Mouse (Mus musculus) heart, embryonic 11.5 days (tissue): ENCODE measurements around the gene Dhx30. TPM values are rescaled to one million over a fixed set of nuclear protein-coding genes. Genes with fewer than 3 reads are reported as not detected.
"Not testable (repeated sequence)": the region's sequence is repeated elsewhere in the genome, so short reads cannot be mapped to it uniquely, and the experiment has no call there.

ENCODE experiments used
- ATAC-seq: fragments of 200-750 bp; cut with Nextera tagmentation; replicated peaks from 2 replicates; pipeline ENCODE4 v1.8.0; 2017; ENCODE audit warnings: moderate library complexity; ENCODE audit not compliant: insufficient number of reproducible peaks, low FRiP score, low TSS enrichment
- H3K27ac ChIP-seq: fragments of 300-500 bp; sonication (generic); 2 replicates; pipeline ENCODE4 v1.5.1; 2014; ENCODE audit warnings: mild to moderate bottlenecking, low read depth, low read length
- H3K27me3 ChIP-seq: fragments of 300-500 bp; sonication (generic); 2 replicates; pipeline ENCODE4 v1.6.1; 2014; ENCODE audit warnings: mild to moderate bottlenecking, low read length, mixed read lengths; ENCODE audit not compliant: control insufficient read depth, insufficient read depth
- H3K36me3 ChIP-seq: fragments of 300-500 bp; sonication (generic); 2 replicates; pipeline ENCODE4 v1.6.1; 2014; ENCODE audit warnings: mild to moderate bottlenecking, low read length, moderate library complexity, mixed read lengths; ENCODE audit not compliant: control insufficient read depth, insufficient read depth
- H3K4me1 ChIP-seq: fragments of 300-500 bp; sonication (generic); 2 replicates; pipeline ENCODE4 v1.6.1; 2014; ENCODE audit warnings: low read length; ENCODE audit not compliant: control insufficient read depth, insufficient read depth
- H3K4me2 ChIP-seq: fragments of 300-500 bp; sonication (generic); 2 replicates; pipeline ENCODE4 v1.6.1; 2014; ENCODE audit warnings: mild to moderate bottlenecking, moderate library complexity
- H3K4me3 ChIP-seq: fragments of 300-500 bp; sonication (generic); 2 replicates; pipeline ENCODE4 v1.5.1; 2014; ENCODE audit warnings: low read depth, low read length
- H3K9ac ChIP-seq: fragments of 300-500 bp; sonication (generic); 2 replicates; pipeline ENCODE4 v1.6.1; 2014; ENCODE audit warnings: mild to moderate bottlenecking, low read depth, low read length, moderate library complexity
- H3K9me3 ChIP-seq: fragments of 300-500 bp; sonication (generic); replicated peaks from 2 replicates; pipeline ENCODE4 v1.6.1; 2016; ENCODE audit warnings: low read length; ENCODE audit not compliant: control insufficient read depth
- WGBS: fragments of 180-500 bp; shearing (Covaris S2); extraction: QIAGEN DNeasy Blood & Tissue Kit; methylation state at CpG from one replicate; pipeline ENCODE4 v1.1.7; 2014; ENCODE audit not compliant: insufficient replicate concordance; 5-methylcytosine and 5-hydroxymethylcytosine counted together
- polyA plus RNA-seq: library from polyadenylated mRNA; unstranded; fragments of >200 nt; fragmentation: Nextera tagmentation; extraction: Ambion mirVana; gene quantifications from 2 replicates; pipeline ENCODE4 v1.2.1, GENCODE M21; 2014

The Dhx30 gene
- polyA plus RNA-seq, result 107 and 108 TPM in 2 replicates

DNA sequence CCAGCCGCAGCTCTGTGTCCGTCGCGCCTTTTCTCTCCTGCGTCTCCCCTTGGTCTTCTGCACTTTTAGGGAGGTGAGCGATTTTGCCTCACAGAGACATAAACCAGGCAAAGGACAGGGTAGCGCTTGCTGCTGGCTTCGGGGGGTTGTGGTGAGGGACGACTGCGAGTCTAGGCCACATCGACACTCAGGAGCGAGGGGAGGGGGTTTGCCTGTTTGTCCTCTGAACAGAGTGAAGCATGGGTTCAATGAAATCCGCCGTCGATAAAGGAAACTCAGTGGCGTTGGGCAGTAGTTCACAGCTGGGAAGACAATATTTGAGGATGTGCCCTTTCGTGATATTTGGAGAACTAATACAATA, at the start of gene Dhx30:
TSS of gene Dhx30 (minus strand) at position 52 of the 361 bp plus-strand sequence.
- WGBS, result 1% methylated on average over 17 of the region's 17 CpGs
- peak within 1 kb of the TSS; percentile 92 for H3K9ac ChIP-seq

DNA sequence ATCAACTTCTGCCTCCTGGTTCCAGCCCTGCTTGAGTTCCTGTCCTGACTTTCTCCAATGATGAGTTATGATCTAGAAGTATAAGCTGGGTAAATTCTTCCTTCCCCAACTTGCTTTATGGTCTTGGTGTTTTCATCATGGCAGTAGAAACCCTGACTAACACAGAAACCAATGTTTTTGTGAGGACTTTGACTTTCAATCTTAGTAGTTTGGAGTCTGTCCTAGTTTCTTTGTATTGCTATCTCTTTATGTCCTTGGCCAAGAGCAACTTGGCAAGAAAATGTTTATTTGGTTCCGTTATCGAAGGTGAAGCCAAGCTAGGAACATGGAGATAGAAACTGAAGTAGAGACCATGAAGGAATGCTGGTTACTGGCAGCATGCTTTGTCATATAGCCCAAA, 45.4 kb upstream of the Dhx30 start:
- Histone ChIP-seq H3K27ac (no peak overlapping the region), H3K4me2 (no peak overlapping the region), H3K36me3 (peaks cover 16% of the 10 kb centered on the region), H3K9ac (no peak overlapping the region), H3K4me1 (no peaks in the 10 kb centered on the region), H3K27me3 (no peaks in the 10 kb centered on the region), H3K4me3 (no peak overlapping the region), H3K9me3 (no peaks in the 10 kb centered on the region)
- WGBS, result 91% methylated on average over 2 of the region's 2 CpGs
- ATAC-seq, result no peak

More for the DNA sequence above, at the start of gene Dhx30:
- Histone ChIP-seq H3K27me3 (no peaks in the 10 kb centered on the region), H3K4me3 (peak within 1 kb of the TSS; percentile 85), H3K4me1 (peaks cover 13% of the 10 kb centered on the region), H3K4me2 (peak within 1 kb of the TSS; percentile 87), H3K36me3 (no peaks in the 10 kb centered on the region), H3K9me3 (no peaks in the 10 kb centered on the region), H3K27ac (peak within 1 kb of the TSS; percentile 90)
- no peak for ATAC-seq

DNA sequence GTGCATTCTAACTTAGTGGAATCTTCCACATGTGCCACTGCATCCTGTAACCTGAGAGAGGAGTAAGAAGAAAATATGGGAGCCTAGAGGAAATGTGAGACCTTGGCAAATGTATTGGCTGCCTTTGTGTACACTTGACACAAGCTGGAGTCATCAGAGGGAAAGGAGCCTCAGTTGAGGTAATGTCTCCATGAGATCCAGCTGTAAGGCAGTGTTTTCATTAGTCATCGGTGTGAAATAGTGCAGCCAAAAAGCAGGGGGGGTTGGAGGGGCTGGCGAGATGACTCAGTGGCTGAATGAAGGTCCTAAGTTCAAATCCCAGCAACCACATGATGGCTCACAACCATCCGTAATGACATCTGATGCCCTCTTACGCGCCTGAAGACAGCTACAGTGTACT, 44.8 kb upstream of the Dhx30 start:
- Histone ChIP-seq H3K4me3 (no peak overlapping the region), H3K4me2 (no peak overlapping the region), H3K9me3 (no peaks in the 10 kb centered on the region), H3K9ac (no peak overlapping the region), H3K27ac (no peak overlapping the region), H3K36me3 (peaks cover 21% of the 10 kb centered on the region), H3K27me3 (no peaks in the 10 kb centered on the region), H3K4me1 (no peaks in the 10 kb centered on the region)
- no peak for ATAC-seq
- WGBS, result 92% methylated on average over 5 of the region's 5 CpGs

DNA sequence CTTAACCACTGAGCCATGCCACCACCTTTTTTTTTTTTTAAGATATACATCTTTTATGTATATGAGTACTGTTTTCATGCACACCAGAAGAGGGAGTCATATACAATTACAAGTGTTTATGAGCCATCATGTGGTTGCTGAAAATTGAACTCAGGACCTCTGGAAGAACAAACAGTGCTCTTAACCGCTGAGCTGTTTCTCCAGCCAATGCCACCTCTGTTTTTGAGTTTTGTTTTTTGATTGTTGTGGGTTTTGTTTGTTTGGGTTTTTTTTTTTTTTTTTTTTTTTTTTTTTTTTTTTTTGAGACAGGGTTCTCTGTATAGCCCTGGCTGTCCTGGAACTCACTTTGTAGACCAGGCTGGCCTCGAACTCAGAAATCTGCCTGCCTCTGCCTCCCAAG, 42.9 kb upstream of the Dhx30 start:
- ATAC-seq, H3K4me1 ChIP-seq, H3K27ac ChIP-seq, H3K4me3 ChIP-seq, H3K4me2 ChIP-seq, H3K9me3 ChIP-seq, H3K27me3 ChIP-seq, H3K9ac ChIP-seq: not testable (repeated sequence)
- 91% methylated on average over 2 of the region's 2 CpGs for WGBS
- peaks cover 21% of the 10 kb centered on the region for H3K36me3 ChIP-seq

DNA sequence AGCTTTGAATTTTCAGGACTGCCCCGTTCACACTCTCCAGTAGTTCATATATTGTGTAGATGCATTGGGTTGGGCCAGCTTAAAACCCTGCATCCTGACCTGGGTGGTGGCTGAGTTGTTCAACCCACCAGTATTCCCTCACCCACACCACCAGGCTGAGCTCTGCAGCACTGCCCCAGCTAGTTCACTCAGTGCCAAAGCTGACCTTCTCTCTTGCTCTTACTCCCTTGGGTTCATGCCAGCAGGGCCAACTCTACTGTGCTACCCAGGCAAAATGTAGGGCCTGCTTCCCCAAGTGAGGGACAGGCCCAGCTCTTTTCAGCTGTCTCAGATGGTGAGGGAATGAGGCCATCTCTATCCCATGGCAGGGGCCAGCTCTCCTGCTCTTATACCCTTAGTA, 41.4 kb upstream of the Dhx30 start:
- 86% methylated on average over 1 of the region's 1 CpGs for whole genome bisulfite sequencing
- no peak overlapping the region for H3K4me2 ChIP-seq

DNA sequence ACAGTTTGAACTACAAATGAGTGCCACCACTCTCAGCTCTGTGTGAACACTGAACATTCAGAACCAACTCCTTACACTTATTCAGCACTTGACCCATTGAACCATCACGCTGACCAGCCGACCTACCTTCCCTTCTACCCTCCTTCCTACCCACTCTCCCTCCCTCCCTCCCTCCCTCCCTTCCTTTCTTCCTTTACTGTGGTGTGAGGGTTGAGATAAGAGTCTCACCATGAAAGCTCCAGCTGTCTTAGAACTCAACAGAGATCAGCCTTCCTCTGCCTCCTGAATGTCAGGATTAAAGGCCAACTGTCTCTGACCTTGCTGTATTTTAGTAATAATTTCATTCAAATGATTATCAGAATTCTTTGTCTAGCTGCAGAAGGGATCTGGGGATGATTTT, 31.0 kb upstream of the Dhx30 start:
- Histone ChIP-seq H3K4me1 (no peaks in the 10 kb centered on the region), H3K27me3 (no peaks in the 10 kb centered on the region), H3K27ac (no peak overlapping the region), H3K4me3 (no peak overlapping the region), H3K9ac (no peak overlapping the region), H3K9me3 (no peaks in the 10 kb centered on the region), H3K36me3 (peaks cover 23% of the 10 kb centered on the region), H3K4me2 (no peak overlapping the region)
- ATAC-seq, result no peak
- WGBS, result 62% methylated on average over 2 of the region's 2 CpGs

More for the DNA sequence above, 41.4 kb upstream of the Dhx30 start:
- no peak overlapping the region for H3K9ac ChIP-seq
- peaks cover 16% of the 10 kb centered on the region for H3K36me3 ChIP-seq
- no peaks in the 10 kb centered on the region for H3K27me3 ChIP-seq
- ATAC-seq, result no peak
- H3K4me1 ChIP-seq, result no peaks in the 10 kb centered on the region
- no peak overlapping the region for H3K27ac ChIP-seq
- no peak overlapping the region for H3K4me3 ChIP-seq
- H3K9me3 ChIP-seq, result no peaks in the 10 kb centered on the region

DNA sequence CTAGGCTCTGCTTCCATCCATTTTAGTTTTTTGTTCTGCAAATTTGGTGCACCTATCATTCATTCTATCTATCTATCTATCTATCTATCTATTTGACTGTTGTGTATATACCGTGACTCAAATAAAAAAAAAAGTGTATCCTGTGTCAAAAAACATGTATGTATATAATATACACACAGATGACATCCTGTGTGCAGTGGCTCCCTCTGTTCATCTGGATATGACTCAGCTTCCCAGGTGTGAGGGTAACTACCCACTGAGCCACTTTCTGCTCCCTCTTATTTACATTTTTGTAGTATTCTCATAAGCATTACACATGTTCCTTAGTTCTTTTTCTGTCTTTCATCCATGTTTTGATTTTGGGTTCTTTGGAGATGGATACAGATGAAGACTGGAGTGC, 24.5 kb upstream of the Dhx30 start:
- WGBS, result 87% methylated on average over 1 of the region's 1 CpGs
- Histone ChIP-seq H3K27ac (no peak overlapping the region), H3K9me3 (no peaks in the 10 kb centered on the region), H3K27me3 (no peaks in the 10 kb centered on the region), H3K9ac (no peak overlapping the region), H3K4me2 (no peak overlapping the region), H3K36me3 (peaks cover 16% of the 10 kb centered on the region), H3K4me1 (no peaks in the 10 kb centered on the region), H3K4me3 (no peak overlapping the region)
- no peak for ATAC-seq

DNA sequence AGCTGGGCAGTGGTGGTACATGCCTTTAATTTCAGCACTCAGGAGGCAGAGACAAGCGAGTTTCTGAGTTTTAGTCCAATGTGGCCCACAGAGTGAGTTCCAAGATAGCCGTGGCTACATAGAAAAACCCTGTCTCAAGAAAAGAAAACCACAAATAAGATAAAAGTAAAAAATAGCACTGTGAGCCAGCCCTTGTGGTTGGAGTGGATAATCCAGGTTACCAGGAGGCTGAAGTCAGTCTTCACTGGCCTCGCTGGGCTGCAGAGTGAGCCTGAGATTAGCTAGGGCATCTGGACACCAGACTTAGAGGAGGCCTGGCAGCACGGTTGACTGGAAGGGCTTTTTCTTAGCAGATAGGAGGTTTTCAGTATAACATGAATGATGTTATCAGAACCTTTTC, 21.5 kb upstream of the Dhx30 start:
- H3K36me3 ChIP-seq, result peaks cover 29% of the 10 kb centered on the region
- H3K27ac ChIP-seq, result no peak overlapping the region
- H3K27me3 ChIP-seq, result no peaks in the 10 kb centered on the region
- H3K9me3 ChIP-seq, result no peaks in the 10 kb centered on the region
- H3K4me2 ChIP-seq, result no peak overlapping the region
- H3K4me1 ChIP-seq, result no peaks in the 10 kb centered on the region
- WGBS, result 68% methylated on average over 4 of the region's 4 CpGs
- no peak for ATAC-seq
- no peak overlapping the region for H3K4me3 ChIP-seq
- H3K9ac ChIP-seq, result no peak overlapping the region

DNA sequence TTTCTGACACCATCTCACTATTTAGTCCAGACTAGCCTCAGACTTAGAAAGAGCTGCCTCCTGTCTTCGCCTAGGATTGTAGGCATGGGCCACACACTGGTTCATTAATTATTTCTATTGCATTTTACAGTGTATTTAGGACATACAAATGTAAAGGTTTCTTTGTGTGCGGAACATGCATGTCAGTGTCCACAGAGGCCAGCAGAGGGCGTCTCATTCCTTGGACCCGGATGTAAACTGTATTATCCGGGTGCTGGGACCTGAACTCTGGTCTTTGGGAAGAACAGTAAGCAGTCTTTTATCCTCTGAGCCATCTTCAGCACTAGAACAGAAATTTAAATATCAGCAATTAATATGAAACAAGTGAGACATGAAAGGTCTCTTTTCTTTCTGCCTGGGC, 16.5 kb upstream of the Dhx30 start:
- ATAC-seq, result no peak

More for the DNA sequence above, 16.5 kb upstream of the Dhx30 start:
- Histone ChIP-seq H3K4me3 (no peak overlapping the region), H3K9me3 (no peaks in the 10 kb centered on the region), H3K9ac (no peak overlapping the region), H3K27ac (no peak overlapping the region), H3K36me3 (peaks cover 18% of the 10 kb centered on the region), H3K27me3 (no peaks in the 10 kb centered on the region), H3K4me1 (peaks cover 11% of the 10 kb centered on the region), H3K4me2 (no peak overlapping the region; the same call in 1 of the 2 replicates)
- 79% methylated on average over 5 of the region's 5 CpGs for WGBS
